Mouse (Mus musculus) adrenal gland, postnatal 36 days (tissue): ENCODE measurements around the gene Pex7. TPM values are rescaled to one million over a fixed set of nuclear protein-coding genes. Genes with fewer than 3 reads are reported as not detected.

Experiments used
- DNase-seq, 2 experiments: peaks; one replicate each; pipeline ENCODE4 v3.0.0; 2021; ENCODE audit warnings: mixed read lengths in 1 of 2
- total RNA-seq, 2 experiments: library from RNA; stranded (reverse); gene quantifications; 2 replicates each; pipeline ENCODE4 v1.2.3; 2021

Gene Pex7
- total RNA-seq, 2 experiments from 2014 or later: 42.7 to 68.8 TPM

DNA sequence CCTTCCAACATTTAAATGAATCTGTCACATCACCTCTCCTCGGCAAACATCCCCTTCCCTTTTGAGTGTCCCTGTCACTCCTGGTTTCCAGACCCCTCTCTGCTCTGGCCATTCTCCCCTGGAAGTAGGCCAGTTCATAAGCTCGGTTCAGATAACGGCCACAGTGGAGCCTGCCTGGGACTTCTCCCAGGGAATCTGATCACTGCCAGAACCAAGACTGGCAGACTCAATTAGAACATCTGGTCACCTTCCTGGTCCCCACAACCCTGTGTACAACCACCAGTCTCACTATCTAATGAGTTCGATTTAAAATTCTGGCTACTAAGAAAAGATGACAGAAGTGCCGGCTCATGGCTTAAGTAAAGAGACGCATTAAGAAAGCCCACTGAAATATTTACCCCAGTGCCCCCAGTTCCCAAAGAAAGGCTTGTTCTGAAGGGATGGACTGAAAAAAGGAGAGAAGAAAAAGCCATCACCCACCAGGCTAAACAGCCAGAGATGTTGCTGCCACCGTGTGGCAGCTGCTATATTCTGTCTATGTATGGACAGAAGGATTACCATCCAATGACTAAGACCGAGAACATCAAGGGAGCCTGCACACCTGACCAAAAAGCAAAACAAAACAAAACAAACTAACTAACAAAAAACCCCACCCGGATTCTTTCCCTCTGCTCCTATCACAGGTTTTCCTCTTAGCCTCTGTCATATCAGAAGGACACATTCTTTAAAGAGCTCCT lies 95.9 kb downstream of the Pex7 start:
- peak; percentile 24 to 33 for DNase-seq

GRCm38 (mm10) chr10:19804763-19805162 lies 102.7 kb downstream of the Pex7 start:
- DNase-seq: no peak

Other genes starting within 250 kb of the Pex7 start
- gene Il20ra, start 195.1 kb downstream of the Pex7 start, total RNA-seq: 1 to 10 TPM; 2.3 to 3.0 TPM
- 1 to 10 TPM; 9.0 to 9.3 TPM for gene Slc35d3, start 56.2 kb downstream of the Pex7 start, total RNA-seq
- gene Map3k5, start 26.8 kb upstream of the Pex7 start, total RNA-seq: 10 to 100 TPM; 25.6 to 28.2 TPM
- gene Map7, start 240.8 kb upstream of the Pex7 start, total RNA-seq: 10 to 100 TPM; 15.1 to 17.9 TPM